15 mouse cellular contexts compared by ENCODE assay signal in genomic region chr17:5504969-5505368, GRCm38 (mm10).
"Had no signal": no experiment of that assay in that cellular context is flagged by ENCODE, and none has a peak within 500 bp of the region (broad histone marks: within the 10 kb centered on the region; RNA-seq: fewer than 3 reads in every experiment).

No protein-coding gene starts in this region.

- H3K9me3 ChIP-seq: limb, embryonic 13.5 days; midbrain, embryonic 10.5 days; neural tube, embryonic 15.5 days had no signal

- H3K4me2 ChIP-seq: limb, embryonic 13.5 days; neural tube, embryonic 15.5 days had no signal

- H3K27me3 ChIP-seq: limb, embryonic 13.5 days; neural tube, embryonic 15.5 days had no signal

- H3K36me3 ChIP-seq: limb, embryonic 13.5 days; midbrain, embryonic 10.5 days; neural tube, embryonic 15.5 days had no signal

- ATAC-seq: intestine, embryonic 16.5 days had no signal

- H3K4me3 ChIP-seq: limb, embryonic 13.5 days; midbrain, embryonic 10.5 days; myocyte; neural tube, embryonic 15.5 days had no signal

- H3K9ac ChIP-seq: limb, embryonic 13.5 days; neural tube, embryonic 15.5 days had no signal

- H3K27ac ChIP-seq: kidney, postnatal 0 days; limb, embryonic 13.5 days; midbrain, embryonic 10.5 days; neural tube, embryonic 15.5 days had no signal

- DNase-seq: kidney, adult 8-10 months; kidney, postnatal 36 days; left cerebral cortex, postnatal 4 days; lung, adult 18-20 months; midbrain, embryonic 14.5 days; right cerebral cortex, postnatal 4 days; spleen, adult 18-20 months; thymus, adult 18-20 months; thymus, postnatal 25 days had no signal

- H3K4me1 ChIP-seq: midbrain, embryonic 10.5 days had no signal
